Mouse (Mus musculus) forebrain, embryonic 11.5 days (tissue): ENCODE measurements around the gene Filip1l. TPM values are rescaled to one million over a fixed set of nuclear protein-coding genes. Genes with fewer than 3 reads are reported as not detected.

ENCODE experiments used
- ATAC-seq: fragments of 200-750 bp; cut with Nextera tagmentation; replicated peaks from 2 replicates; pipeline ENCODE4 v1.8.0; 2017; ENCODE audit warnings: moderate TSS enrichment; ENCODE audit not compliant: low FRiP score
- DNase-seq: peaks from one replicate; pipeline ENCODE4 v3.0.0-alpha.2; 2017; ENCODE audit warnings: low spot score
- H3K27ac ChIP-seq: fragments of 300-500 bp; sonication (generic); 2 replicates; pipeline ENCODE4 v1.5.1; 2014; ENCODE audit warnings: low read depth, low read length
- H3K27me3 ChIP-seq: fragments of 300-500 bp; sonication (generic); 2 replicates; pipeline ENCODE4 v1.6.1; 2014; ENCODE audit warnings: mild to moderate bottlenecking, low read length, mixed read lengths; ENCODE audit not compliant: control insufficient read depth, insufficient read depth
- H3K36me3 ChIP-seq: fragments of 300-500 bp; sonication (generic); 2 replicates; pipeline ENCODE4 v1.6.1; 2014; ENCODE audit warnings: mild to moderate bottlenecking, low read length, moderate library complexity, mixed read lengths; ENCODE audit not compliant: control insufficient read depth, insufficient read depth
- H3K4me1 ChIP-seq: fragments of 300-500 bp; sonication (generic); replicated peaks from 2 replicates; pipeline ENCODE4 v1.6.1; 2014; ENCODE audit warnings: low read length, mixed read lengths; ENCODE audit not compliant: control insufficient read depth, insufficient read depth
- H3K4me2 ChIP-seq: fragments of 300-500 bp; sonication (generic); 2 replicates; pipeline ENCODE4 v1.6.1; 2014; ENCODE audit warnings: low read depth, mild to moderate bottlenecking, low read length, moderate library complexity, mixed read lengths; ENCODE audit not compliant: severe bottlenecking
- H3K4me3 ChIP-seq: fragments of 300-500 bp; sonication (generic); 2 replicates; pipeline ENCODE4 v1.5.1; 2014; ENCODE audit warnings: low read depth, low read length
- H3K9ac ChIP-seq: fragments of 300-500 bp; sonication (generic); 2 replicates; pipeline ENCODE4 v1.6.1; 2014; ENCODE audit warnings: low read length
- H3K9me3 ChIP-seq: fragments of 300-500 bp; sonication (generic); 2 replicates; pipeline ENCODE4 v1.6.1; 2016; ENCODE audit warnings: low read length, mixed read lengths; ENCODE audit not compliant: control insufficient read depth
- WGBS: fragments of 180-500 bp; shearing (Covaris S2); extraction: QIAGEN DNeasy Blood & Tissue Kit; methylation state at CpG from one replicate; pipeline ENCODE4 v1.1.7; 2014; 5-methylcytosine and 5-hydroxymethylcytosine counted together
- polyA plus RNA-seq: library from polyadenylated mRNA; unstranded; fragments of >200 nt; fragmentation: Nextera tagmentation; extraction: Ambion mirVana; gene quantifications from 2 replicates; pipeline ENCODE4 v1.2.1, GENCODE M21; 2014

The Filip1l gene
- polyA plus RNA-seq, 1 experiment from 2014 or later: 10.0 TPM

- H3K9me3 ChIP-seq: no peaks in the 10 kb centered on the region
- ATAC-seq (no peak), DNase-seq (no peak)
- no peak overlapping the region for H3K4me3 ChIP-seq
- H3K36me3 ChIP-seq: no peaks in the 10 kb centered on the region
- H3K27me3 ChIP-seq: no peaks in the 10 kb centered on the region
- no peaks in the 10 kb centered on the region for H3K4me1 ChIP-seq
- H3K4me2 ChIP-seq: no peak overlapping the region
- H3K9ac ChIP-seq: no peak overlapping the region
- 90% methylated on average over 8 of the region's 8 CpGs for WGBS
- H3K27ac ChIP-seq: no peak overlapping the region
Measured at GRCm38 (mm10) chr16:57318637-57319125, 34.2 kb upstream of the Filip1l start.

GRCm38 (mm10) chr16:57319284-57320124 is 33.4 kb upstream of the Filip1l start:
- Histone ChIP-seq H3K4me1 (no peaks in the 10 kb centered on the region), H3K4me2 (no peak overlapping the region), H3K9me3 (no peaks in the 10 kb centered on the region), H3K27me3 (no peaks in the 10 kb centered on the region), H3K36me3 (no peaks in the 10 kb centered on the region), H3K4me3 (no peak overlapping the region), H3K27ac (no peak overlapping the region), H3K9ac (no peak overlapping the region)
- DNase-seq (no peak), ATAC-seq (no peak)
- 73% methylated on average over 7 of the region's 7 CpGs for WGBS

- no peak overlapping the region for H3K4me3 ChIP-seq
- 81% methylated on average over 7 of the region's 7 CpGs for WGBS
Measured at GRCm38 (mm10) chr16:57326996-57327395, 25.9 kb upstream of the Filip1l start.

GRCm38 (mm10) chr16:57329028-57329427 is 23.9 kb upstream of the Filip1l start:
- H3K4me3 ChIP-seq: no peak overlapping the region
- no peaks in the 10 kb centered on the region for H3K4me1 ChIP-seq
- no peak overlapping the region for H3K4me2 ChIP-seq
- H3K27me3 ChIP-seq: no peaks in the 10 kb centered on the region
- no peaks in the 10 kb centered on the region for H3K9me3 ChIP-seq
- no peaks in the 10 kb centered on the region for H3K36me3 ChIP-seq
- WGBS: 82% methylated on average over 8 of the region's 8 CpGs
- ATAC-seq (no peak), DNase-seq (no peak)
- H3K27ac ChIP-seq: no peak overlapping the region
- no peak overlapping the region for H3K9ac ChIP-seq

More at GRCm38 (mm10) chr16:57326996-57327395, 25.9 kb upstream of the Filip1l start:
- DNase-seq: no peak
- Histone ChIP-seq H3K9me3 (no peaks in the 10 kb centered on the region), H3K27me3 (no peaks in the 10 kb centered on the region), H3K4me2 (no peak overlapping the region), H3K36me3 (no peaks in the 10 kb centered on the region), H3K27ac (no peak overlapping the region), H3K4me1 (no peaks in the 10 kb centered on the region), H3K9ac (no peak overlapping the region)
- no peak for ATAC-seq

- H3K4me3 ChIP-seq: no peak overlapping the region
- H3K36me3 ChIP-seq: no peaks in the 10 kb centered on the region
- H3K27ac ChIP-seq: no peak overlapping the region
- WGBS: 81% methylated on average over 2 of the region's 2 CpGs
- no peak for ATAC-seq
- no peaks in the 10 kb centered on the region for H3K4me1 ChIP-seq
- no peaks in the 10 kb centered on the region for H3K27me3 ChIP-seq
- no peak for DNase-seq
- no peak overlapping the region for H3K9ac ChIP-seq
- H3K9me3 ChIP-seq: no peaks in the 10 kb centered on the region
- no peak overlapping the region for H3K4me2 ChIP-seq
Measured at GRCm38 (mm10) chr16:57330111-57330510, 22.8 kb upstream of the Filip1l start.

- no peak overlapping the region for H3K4me2 ChIP-seq
- H3K27ac ChIP-seq: no peak overlapping the region
- H3K9ac ChIP-seq: no peak overlapping the region
- H3K4me1 ChIP-seq: no peaks in the 10 kb centered on the region
- no peaks in the 10 kb centered on the region for H3K27me3 ChIP-seq
- WGBS: 81% methylated on average over 7 of the region's 7 CpGs
- no peaks in the 10 kb centered on the region for H3K9me3 ChIP-seq
- no peaks in the 10 kb centered on the region for H3K36me3 ChIP-seq
- no peak overlapping the region for H3K4me3 ChIP-seq
- no peak for DNase-seq
- no peak for ATAC-seq
Measured at GRCm38 (mm10) chr16:57332301-57332700, 20.6 kb upstream of the Filip1l start.

GRCm38 (mm10) chr16:57336770-57337423 is 16.0 kb upstream of the Filip1l start:
- 83% methylated on average over 11 of the region's 11 CpGs for WGBS
- H3K4me2 ChIP-seq: no peak overlapping the region
- no peaks in the 10 kb centered on the region for H3K27me3 ChIP-seq
- H3K27ac ChIP-seq: no peak overlapping the region
- no peak for ATAC-seq
- no peaks in the 10 kb centered on the region for H3K9me3 ChIP-seq
- no peak overlapping the region for H3K9ac ChIP-seq
- H3K4me1 ChIP-seq: no peaks in the 10 kb centered on the region
- H3K4me3 ChIP-seq: no peak overlapping the region
- DNase-seq: no peak
- H3K36me3 ChIP-seq: no peaks in the 10 kb centered on the region

GRCm38 (mm10) chr16:57339765-57340612 is 12.9 kb upstream of the Filip1l start:
- Histone ChIP-seq H3K9ac (no peak overlapping the region), H3K27ac (no peak overlapping the region), H3K27me3 (no peaks in the 10 kb centered on the region), H3K4me2 (no peak overlapping the region), H3K4me1 (no peaks in the 10 kb centered on the region), H3K4me3 (no peak overlapping the region), H3K36me3 (no peaks in the 10 kb centered on the region), H3K9me3 (no peaks in the 10 kb centered on the region)
- WGBS: 83% methylated on average over 8 of the region's 8 CpGs
- ATAC-seq: no peak
- no peak for DNase-seq
